Mouse (Mus musculus): ENCODE data around the gene Fam118b.

Gene Fam118b

DNA sequence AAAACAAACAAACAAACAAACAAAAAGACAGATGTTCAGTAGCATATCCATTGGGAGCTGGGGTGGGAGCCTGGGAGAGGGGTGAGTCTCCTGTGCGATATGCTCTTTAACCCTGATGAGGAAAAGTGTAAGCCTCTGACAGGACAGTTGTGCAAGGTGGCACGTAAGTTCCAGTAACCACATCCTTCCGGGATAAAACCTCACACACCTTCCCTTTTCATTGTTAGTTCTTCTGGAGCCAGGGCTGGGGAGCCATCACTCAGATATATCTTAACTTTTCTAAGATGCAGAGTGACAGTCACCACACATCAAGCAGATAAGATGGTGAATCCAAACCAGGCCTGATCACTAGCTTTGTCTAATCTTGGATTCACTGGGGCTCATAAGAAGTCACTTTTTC lies 73.6 kb downstream of the Fam118b start:
- no peak for DNase-seq

- DNase-seq = no peak
These were observed 74.5 kb downstream of the Fam118b start for GRCm38 (mm10) chr9:35192983-35193542.

DNA sequence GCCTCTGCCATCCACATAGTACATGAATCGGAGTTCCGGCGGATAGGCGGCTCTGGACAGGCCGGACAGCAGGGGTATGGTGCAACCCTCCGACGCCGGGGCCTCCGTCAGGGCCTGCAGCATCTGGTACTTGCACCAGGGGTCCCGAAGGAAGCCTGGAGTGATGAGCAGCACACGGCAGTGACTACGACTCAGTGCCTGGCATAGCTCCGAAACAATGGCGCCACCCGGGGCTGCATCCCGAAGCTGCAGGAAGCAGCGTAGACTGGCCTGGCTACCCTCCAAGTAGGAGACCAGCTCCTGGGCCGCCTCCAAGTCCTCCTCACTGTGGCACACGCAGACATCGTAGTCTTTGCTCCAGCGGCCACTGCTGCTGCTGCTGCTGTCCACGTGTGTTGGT lies 78.9 kb downstream of the Fam118b start:
- peak; percentile 33 for DNase-seq

DNA sequence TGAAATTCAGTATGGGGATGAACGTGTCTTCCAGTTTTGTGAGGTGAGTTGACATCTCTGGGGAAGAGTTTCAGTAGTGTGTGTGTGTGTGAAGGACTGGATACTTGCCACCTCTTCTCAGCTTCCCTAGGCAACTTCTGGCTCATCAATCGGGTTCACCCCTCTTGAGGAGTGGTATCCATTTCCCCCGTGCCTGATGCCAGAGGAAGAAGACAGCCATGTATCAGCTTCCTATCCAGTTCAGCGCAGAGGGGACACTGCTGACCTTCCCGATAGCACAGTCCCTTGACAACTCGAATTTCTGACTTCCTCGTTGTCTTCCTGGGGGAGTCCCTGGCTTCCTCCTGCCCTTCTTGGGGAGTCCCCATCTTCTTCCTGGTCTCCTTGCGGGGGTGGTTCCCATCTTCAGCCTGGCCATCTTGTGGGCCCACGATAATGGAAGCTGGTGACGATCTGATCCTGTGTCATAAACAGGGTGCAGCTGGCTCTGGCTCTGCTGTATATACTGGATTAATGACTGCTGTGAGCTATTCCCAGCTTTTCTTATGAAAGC lies 80.2 kb downstream of the Fam118b start:
- no peak for DNase-seq

DNA sequence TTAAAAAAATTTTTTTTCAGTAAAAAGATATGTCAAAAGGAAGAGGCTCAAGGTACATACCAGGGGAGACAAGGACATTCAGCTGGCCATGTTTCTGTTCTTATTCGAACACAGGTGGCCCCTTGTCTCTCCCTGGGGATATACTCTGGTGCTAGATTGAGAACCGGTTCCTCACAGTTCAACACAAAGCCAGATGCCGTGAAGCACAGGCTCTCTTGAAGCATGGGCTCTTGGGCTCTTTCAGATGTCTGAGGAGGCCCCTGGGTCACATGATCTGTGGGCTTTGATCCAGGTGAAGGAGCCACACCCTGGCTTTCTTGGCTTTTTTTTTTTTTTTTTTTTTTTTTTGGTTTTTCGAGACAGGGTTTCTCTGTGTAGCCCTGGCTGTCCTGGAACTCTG lies 81.2 kb downstream of the Fam118b start:
- DNase-seq = no peak

DNA sequence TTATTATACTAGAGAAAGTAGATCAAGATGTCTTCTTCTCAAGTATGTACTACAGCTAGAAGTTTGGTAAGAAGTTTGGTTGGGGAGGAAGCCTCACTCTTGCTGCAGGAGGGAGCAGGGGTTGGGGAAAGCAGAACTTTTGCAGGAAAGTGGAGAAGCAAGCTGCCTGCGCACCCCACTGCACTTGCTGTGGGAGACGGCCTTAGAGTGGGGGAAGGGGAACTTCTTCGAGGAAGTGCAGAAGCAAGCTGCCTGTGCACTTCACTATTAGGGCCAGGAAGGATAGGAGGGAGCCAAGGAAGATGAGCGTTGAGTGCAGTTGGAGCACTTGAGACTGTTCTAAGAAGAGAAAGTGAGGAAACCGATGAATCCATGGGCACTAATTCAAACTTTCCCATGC lies 84.2 kb downstream of the Fam118b start:
- DNase-seq = no peak

DNA sequence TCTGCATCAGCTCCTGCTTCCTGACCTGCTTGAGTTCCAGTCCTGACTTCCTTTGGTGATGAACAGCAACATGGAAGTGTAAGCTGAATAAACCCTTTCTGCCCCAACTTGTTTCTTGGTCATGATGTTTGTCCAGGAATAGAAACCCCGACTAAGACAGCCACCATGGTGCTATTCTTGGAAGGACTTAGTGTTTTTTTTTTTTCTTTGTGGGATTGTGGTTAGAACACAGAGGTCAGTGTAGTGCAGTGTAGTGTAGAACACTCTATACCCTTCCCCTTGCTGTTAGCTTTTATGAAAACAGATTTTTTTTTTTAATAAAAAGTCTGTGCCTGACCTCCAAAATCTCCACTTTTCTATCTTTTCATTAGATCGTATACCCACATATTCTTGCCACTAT lies 84.8 kb downstream of the Fam118b start:
- DNase-seq = no peak

DNA sequence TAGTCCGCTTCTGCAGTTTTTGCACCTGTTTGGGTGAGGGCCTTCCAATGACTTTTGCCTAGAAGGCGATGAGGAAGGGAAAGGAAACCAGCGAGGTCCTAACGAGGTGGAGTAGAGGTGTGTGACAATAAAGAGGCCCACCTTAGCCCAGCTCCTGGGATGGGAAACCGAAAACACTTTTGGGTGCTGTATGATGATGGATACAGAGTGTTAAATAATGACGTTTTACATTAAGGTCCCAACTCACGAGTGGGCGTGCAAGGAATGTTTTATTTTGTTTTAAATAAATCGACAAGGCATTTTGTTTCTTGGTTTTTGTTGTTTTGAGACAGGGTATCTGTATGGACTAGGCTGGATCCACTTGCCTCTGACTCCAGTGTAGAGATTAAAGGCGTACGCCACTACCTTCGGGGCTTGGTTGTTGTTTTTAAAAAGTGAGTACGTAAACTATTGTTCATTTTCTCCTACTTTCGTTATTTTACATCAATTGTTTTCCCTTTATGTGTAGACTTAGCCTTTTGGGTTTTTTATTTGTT lies 91.4 kb downstream of the Fam118b start:
- no peak for DNase-seq

DNA sequence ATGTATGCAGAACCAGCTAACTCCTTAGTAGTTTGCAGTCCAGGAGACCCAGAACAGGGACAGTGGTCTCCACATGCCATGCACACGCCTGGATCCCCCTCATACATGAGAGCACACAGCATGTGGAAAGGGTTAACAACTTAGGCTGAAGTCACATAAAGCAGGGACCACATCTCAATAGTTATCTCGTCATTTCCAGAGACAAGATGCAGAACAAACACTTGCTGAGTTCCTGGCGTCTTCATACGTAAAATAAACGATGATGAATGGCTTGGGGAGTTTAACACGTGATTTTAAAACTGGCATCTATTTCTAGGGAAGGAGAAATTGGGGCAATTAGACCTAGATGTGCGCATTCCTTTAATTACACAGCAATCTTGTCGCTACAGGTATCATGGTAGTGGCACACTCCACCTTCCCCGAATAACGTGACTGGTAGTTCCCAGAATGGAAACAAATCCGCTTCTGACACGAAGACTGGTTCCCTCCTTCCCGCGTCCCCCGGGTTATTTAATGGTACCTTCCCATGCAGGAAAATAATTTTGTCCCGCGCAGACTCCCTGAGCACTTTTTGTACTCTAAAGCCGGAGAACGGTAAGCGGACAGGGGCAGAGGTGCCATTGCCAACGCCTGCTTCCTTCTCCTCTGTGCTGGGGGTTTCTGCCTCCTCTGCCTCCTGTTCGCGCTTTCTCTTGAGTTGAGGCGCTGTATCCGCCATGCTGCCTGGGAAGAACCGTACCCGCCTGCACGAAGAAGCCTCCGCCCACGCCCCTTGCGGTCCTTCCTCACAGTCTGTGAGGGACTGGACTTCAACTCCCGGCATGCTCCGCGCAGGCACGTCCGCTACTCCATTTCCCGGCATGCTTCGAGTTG lies 92.1 kb downstream of the Fam118b start, which contains the start of gene Dcps:
TSS of gene Dcps (minus strand) at position 811 of the 873 bp plus-strand sequence.
- peak; percentile 94 for DNase-seq

- no peak for DNase-seq
These were observed 94.3 kb downstream of the Fam118b start for GRCm38 (mm10) chr9:35173331-35173730.

DNA sequence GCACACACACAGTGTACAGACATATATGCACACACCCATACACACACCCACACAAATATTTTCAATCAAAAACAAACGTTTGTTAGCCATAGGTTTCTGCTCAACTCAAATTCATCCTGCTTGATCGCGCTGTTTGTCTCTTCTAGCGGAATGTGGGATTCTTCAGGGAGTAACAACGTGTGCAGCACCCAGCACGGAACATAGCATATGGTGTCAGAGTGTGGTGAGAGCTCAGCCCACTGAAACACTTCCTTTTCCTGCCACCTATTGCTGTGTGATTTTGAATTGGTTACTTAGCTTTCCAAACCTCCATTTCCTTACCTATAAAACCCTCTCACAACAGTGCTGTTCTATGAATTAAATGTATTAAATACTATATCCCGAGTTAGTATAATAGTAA lies 97.5 kb downstream of the Fam118b start:
- DNase-seq = no peak

All from kidney, adult 9 months (tissue).